Mouse (Mus musculus) frontal cortex, adult (tissue): Measurements from ENCODE around the gene Erp27.

ENCODE experiments used
- ATAC-seq: cut with Nextera tagmentation; 2 replicates; pipeline ENCODE4 v1.9.2; 2017; ENCODE audit warnings: mild to moderate bottlenecking, moderate library complexity, mixed read lengths; ENCODE audit not compliant: low TSS enrichment

The Erp27 gene

DNA sequence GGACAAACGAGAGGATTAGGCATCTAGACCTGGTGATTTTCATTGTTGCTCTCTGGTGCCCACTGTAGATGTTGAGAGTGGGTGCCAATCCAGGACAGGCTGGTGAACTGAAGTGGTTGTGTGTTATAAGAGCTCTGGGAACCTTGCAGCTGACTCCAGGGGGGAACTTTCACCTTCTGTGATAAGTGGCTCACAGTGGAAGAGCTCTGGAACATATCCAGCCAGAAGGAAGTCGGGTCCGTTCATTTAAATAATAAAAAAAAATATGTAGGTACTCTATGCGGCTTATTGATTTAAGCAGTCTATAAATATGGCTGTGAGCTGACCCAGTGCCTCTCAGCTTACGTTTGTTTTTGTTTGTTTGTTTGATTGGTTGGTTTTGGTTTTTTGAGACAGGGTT lies at the start of gene Erp27:
Erp27 (minus strand) TSS at position 101 of the 400 bp plus-strand sequence.
- no peak for ATAC-seq

DNA sequence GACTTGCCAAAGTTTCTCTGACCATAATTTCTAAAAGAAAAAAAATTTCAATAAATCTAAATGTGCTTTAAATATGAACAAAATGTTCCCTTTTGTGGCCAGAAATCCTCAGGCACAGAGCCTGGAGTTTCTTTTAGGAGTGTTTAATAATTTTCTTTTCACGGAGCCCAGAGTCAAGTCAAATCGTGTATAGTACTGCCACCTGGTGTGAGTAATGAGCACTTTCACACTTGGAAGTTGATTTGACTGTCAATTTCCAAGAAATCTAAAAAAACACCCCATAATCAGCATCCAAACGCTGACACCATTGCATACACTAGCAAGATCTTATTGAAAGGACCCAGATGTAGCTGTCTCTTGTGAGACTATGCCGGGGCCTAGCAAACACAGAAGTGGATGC lies 46.9 kb upstream of the Erp27 start:
- peak; percentile 67; the same call in 1 of the 2 replicates for ATAC-seq

- ATAC-seq, result no peak
Measured at GRCm38 (mm10) chr6:136967466-136967865, 45.5 kb upstream of the Erp27 start.

GRCm38 (mm10) chr6:136965912-136966311 lies 43.9 kb upstream of the Erp27 start:
- ATAC-seq, result peak; percentile 91

GRCm38 (mm10) chr6:136964609-136965510 lies 42.9 kb upstream of the Erp27 start:
- ATAC-seq, result no peak

DNA sequence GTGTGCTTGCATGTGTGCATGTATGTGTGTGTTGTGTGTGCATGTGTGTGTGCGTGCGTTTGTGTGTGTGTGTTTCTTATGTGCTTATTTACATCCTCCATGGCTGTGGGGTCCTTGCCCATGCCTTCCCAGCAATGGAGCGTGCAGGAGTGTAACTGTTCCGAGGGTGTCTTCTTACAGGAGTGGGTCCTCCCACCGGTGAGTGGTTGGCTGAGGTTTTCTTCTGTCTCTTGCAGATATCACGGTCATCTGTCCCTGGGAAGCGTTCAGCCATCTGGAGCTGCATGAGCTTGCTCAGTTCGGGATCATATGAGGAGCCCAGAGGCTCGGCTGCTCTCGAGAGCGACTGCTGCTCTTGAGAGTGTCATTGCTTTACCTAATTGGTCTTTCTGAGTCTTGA lies 41.0 kb upstream of the Erp27 start:
- ATAC-seq, result no peak

DNA sequence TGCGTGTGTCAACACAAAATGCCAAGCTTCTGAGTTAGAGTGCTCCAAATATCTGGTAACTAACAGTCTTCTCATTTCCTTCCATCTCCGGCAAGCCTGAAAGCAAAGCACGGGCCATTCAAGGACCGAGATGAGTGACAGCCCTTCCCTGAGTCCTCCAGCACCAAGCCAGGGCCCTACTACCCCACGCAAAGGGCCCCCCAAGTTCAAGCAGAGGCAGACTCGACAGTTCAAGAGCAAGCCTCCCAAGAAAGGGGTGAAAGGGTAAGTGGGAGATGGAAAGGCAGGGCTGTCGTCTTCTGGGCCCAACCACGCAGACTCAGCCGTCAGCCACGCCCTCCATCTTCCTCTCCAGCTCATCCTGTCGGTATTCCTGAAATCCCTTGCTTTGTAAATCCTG lies 37.2 kb upstream of the Erp27 start:
- no peak for ATAC-seq

- no peak for ATAC-seq
Measured at GRCm38 (mm10) chr6:136957062-136957461, 35.1 kb upstream of the Erp27 start.

GRCm38 (mm10) chr6:136955240-136955639 lies 33.3 kb upstream of the Erp27 start:
- ATAC-seq, result no peak

GRCm38 (mm10) chr6:136954715-136955114 lies 32.7 kb upstream of the Erp27 start:
- ATAC-seq, result no peak

GRCm38 (mm10) chr6:136954192-136954591 lies 32.2 kb upstream of the Erp27 start:
- no peak for ATAC-seq

DNA sequence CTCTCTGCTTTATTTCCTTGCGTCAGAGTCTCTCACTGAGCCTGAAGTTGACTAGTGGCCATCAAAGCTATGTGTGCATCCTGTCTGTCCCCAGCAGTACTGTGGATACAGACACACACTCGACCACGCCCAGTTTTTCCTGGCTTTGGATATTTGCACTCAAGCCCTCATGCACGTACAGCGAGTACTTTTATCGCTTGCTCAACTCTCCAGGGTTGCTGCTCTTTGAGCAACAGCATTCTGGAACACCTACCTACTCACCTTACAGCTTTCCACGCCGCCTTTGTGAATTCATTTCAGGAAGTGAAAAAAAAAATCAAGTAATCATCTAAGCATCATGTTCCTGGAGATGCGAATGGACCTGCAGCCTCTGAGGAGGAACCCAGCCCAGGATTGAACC lies 30.9 kb upstream of the Erp27 start:
- no peak for ATAC-seq

- ATAC-seq, result no peak
Measured at GRCm38 (mm10) chr6:136950171-136950570, 28.2 kb upstream of the Erp27 start.

DNA sequence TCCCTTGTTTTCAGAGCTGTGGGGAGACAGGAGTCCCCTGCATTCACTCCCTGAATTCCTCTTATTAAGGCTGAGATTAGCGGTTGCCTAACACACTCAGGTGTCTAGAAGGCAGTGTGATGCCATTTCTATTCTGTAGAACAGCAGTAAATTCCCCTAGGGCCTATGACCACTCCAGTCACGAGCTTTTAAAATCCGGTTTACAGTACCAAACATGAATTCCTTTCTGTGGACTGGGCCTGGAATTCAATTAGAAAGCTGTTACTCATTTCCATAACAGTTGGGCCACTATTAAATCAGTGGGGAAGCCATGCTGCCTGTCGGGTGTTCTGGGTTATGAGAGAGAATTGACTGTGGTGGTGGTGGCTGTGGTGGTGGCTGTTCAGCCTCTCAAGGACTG lies 25.7 kb upstream of the Erp27 start:
- no peak for ATAC-seq

DNA sequence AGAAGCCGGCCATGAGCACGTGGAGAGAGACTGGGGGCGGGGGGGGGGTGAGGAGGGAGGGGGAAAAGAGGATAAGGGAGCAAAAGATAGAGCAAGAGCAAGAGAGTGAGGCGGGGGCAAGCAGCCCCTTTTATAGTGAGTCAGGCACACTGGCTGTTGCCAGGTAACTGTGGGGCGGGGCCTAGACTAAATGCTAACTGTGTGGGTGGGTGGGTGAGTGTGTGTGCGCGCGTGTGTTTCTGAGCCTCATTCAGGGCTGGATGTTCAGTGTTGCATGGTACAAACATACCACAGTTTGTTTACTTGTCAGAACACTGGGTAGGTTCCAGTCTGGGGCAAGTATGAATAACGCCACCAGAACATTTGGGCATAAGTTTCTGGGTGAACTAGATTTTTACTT lies 25.0 kb upstream of the Erp27 start:
- no peak for ATAC-seq

DNA sequence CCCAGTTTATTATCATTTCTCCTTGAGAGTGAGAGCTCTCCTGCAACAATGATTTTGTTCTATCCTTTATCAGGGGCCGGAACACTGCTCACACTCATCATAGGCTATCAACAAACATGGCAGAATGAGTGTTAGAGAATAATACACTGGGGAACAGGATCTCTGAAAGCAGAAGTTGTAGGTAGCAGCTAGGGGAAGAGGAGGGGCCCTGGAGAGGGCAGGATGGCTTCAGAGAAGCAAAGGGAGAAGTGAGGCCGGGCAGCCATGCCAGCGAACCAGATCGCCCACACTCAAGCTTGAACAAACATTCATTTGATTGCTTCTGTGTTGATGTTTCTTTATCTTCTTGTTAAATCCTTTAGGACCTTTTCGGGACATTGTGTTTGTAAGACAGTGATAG lies 24.3 kb upstream of the Erp27 start:
- no peak for ATAC-seq

DNA sequence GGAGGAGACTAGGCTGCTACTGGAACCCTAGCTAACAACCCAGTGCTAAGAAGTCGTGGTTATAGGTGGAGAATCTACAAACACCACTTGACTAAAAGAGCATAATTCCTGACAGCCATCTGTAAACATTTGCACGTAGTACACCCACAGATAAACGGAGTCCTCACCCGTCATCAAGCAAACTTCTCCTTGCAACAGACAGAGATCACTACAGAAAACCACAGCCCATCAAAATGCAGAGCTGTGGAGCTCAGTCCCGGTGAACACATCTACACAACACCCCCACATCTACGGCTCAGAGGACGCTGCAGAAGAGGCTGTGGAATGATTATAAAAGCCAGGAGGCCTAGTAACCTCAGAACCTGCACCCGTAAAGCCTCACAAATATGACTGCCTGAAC lies 22.5 kb upstream of the Erp27 start:
- peak; percentile 47; the same call in 1 of the 2 replicates for ATAC-seq

GRCm38 (mm10) chr6:136943392-136943791 lies 21.4 kb upstream of the Erp27 start:
- no peak for ATAC-seq

- ATAC-seq, result no peak; the same call in 1 of the 2 replicates
Measured at GRCm38 (mm10) chr6:136942280-136942679, 20.3 kb upstream of the Erp27 start.

- ATAC-seq, result peak; percentile 70
Measured at GRCm38 (mm10) chr6:136941051-136942021, 19.4 kb upstream of the Erp27 start, which contains the start of gene Arhgdib. Arhgdib (minus strand) TSS chr6:136941899.

DNA sequence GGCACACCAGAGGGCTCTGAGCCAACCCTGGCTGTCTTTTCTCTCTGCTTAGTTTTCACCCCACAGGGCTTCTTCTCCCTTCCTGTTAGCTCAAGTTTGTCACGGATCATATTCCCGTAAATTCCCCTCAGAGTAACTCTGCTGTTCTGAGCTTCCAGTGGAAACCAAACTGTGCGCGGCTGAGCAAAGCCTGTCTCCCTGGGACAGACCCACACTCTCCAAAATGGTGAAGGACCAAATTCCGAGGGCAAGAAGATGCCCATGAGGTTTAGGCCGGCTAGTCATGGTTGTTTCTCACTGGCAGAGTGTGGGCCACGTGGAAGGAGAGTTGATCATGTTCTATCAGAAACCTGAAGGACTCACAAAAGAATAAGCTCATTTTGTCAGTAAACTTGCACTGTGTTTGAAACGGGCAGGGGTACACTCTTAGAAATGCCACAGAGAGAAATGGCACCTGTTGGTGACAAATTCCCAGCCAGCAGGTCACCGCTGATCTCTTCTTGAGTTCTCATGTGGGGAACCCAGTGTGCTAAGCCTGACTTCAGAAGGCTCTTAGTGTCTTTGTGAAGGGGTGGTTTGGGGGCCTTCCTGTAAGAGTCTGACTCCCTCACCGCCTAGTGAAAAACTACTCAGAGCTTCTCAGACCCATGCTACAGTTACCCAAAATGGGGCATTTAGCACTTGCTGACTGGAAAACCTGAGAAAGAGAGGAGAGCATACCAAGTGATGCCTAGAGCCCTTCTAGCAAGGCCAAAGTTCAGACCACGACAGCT lies 18.4 kb upstream of the Erp27 start:
- 0 out of 2 replicates have a peak, but pooled peaks have one; percentile 28 for ATAC-seq
